Mouse (Mus musculus): ENCODE data around the gene Ankrd66. TPM values are rescaled to one million over a fixed set of nuclear protein-coding genes. Genes with fewer than 3 reads are reported as not detected.
"Not testable (repeated sequence)": the region's sequence is repeated elsewhere in the genome, so short reads cannot be mapped to it uniquely, and the experiment has no call there.

Ankrd66 gene
- total RNA-seq, 2 experiments from 2014 or later = not detected

- intact Hi-C loops (cut with DNase I) = no loop called here
- DNase-seq = no peak
Observed at GRCm38 (mm10) chr17:43538767-43539166, 4.7 kb downstream of the Ankrd66 start.

GRCm38 (mm10) chr17:43536841-43537240 is 6.6 kb downstream of the Ankrd66 start:
- DNase-seq; intact Hi-C loops (cut with DNase I): not testable (repeated sequence)

- intact Hi-C loops (cut with DNase I) = no loop called here
- peak; percentile 50 to 63 for DNase-seq
Observed at GRCm38 (mm10) chr17:43534362-43535222, 8.8 kb downstream of the Ankrd66 start.

- intact Hi-C loops (cut with DNase I) = no loop called here
- no peak for DNase-seq
Observed at GRCm38 (mm10) chr17:43531192-43531591, 12.2 kb downstream of the Ankrd66 start.

GRCm38 (mm10) chr17:43530507-43530906 is 12.9 kb downstream of the Ankrd66 start:
- DNase-seq = no peak
- intact Hi-C loops (cut with DNase I) = no loop called here

GRCm38 (mm10) chr17:43520166-43520565 is 23.3 kb downstream of the Ankrd66 start:
- no peak for DNase-seq
- intact Hi-C loops (cut with DNase I) = no loop called here

GRCm38 (mm10) chr17:43518644-43519409 is 24.6 kb downstream of the Ankrd66 start:
- intact Hi-C loops (cut with DNase I) = loop anchor here (1.0 kb wide), 2 partner anchors 87 to 92 kb away; no protein-coding TSS in a partner anchor
- DNase-seq = peak; percentile 74 to 79

- intact Hi-C loops (cut with DNase I) = no loop called here
- DNase-seq = no peak
Observed at GRCm38 (mm10) chr17:43510782-43511181, 32.7 kb downstream of the Ankrd66 start.

- intact Hi-C loops (cut with DNase I) = no loop called here
- DNase-seq = no peak
Observed at GRCm38 (mm10) chr17:43504594-43504934, 38.9 kb downstream of the Ankrd66 start.

GRCm38 (mm10) chr17:43503861-43504593 is 39.4 kb downstream of the Ankrd66 start:
- no peak for DNase-seq
- intact Hi-C loops (cut with DNase I) = no loop called here

- intact Hi-C loops (cut with DNase I) = no loop called here
Observed at GRCm38 (mm10) chr17:43502592-43502991, 40.8 kb downstream of the Ankrd66 start, which contains the start of gene Mep1a. Gene Mep1a (minus strand): TSS chr17:43502812.

GRCm38 (mm10) chr17:43501631-43502030 is 41.8 kb downstream of the Ankrd66 start:
- no peak for DNase-seq
- intact Hi-C loops (cut with DNase I) = no loop called here

More at GRCm38 (mm10) chr17:43502592-43502991, 40.8 kb downstream of the Ankrd66 start, which contains the start of gene Mep1a:
- no peak for DNase-seq

- no peak for DNase-seq
- intact Hi-C loops (cut with DNase I) = no loop called here
Observed at GRCm38 (mm10) chr17:43501223-43501622, 42.2 kb downstream of the Ankrd66 start.

- intact Hi-C loops (cut with DNase I) = no loop called here
- DNase-seq = no peak
Observed at GRCm38 (mm10) chr17:43500513-43500912, 42.9 kb downstream of the Ankrd66 start.

GRCm38 (mm10) chr17:43497521-43497920 is 45.9 kb downstream of the Ankrd66 start:
- DNase-seq = no peak
- intact Hi-C loops (cut with DNase I) = no loop called here

- no peak for DNase-seq
- intact Hi-C loops (cut with DNase I) = no loop called here
Observed at GRCm38 (mm10) chr17:43495502-43495901, 47.9 kb downstream of the Ankrd66 start.

- DNase-seq; intact Hi-C loops (cut with DNase I): not testable (repeated sequence)
Observed at GRCm38 (mm10) chr17:43490371-43490770, 53.1 kb downstream of the Ankrd66 start.

- intact Hi-C loops (cut with DNase I) = no loop called here
Observed at GRCm38 (mm10) chr17:43488439-43489151, 54.8 kb downstream of the Ankrd66 start.

GRCm38 (mm10) chr17:43485982-43486381 is 57.5 kb downstream of the Ankrd66 start:
- intact Hi-C loops (cut with DNase I) = no loop called here
- DNase-seq = no peak

More at GRCm38 (mm10) chr17:43488439-43489151, 54.8 kb downstream of the Ankrd66 start:
- DNase-seq = no peak

Measured in heart, postnatal 14 days (tissue).